Mouse (Mus musculus) CD8-positive naive resting alpha-beta T cell, adult 2 months (primary cell): ENCODE results near the gene Gm12569.

Experiments used
- DNase-seq, 2 experiments: peaks; one replicate each; pipeline ENCODE4 v3.0.0; 2022; ENCODE audit warnings: low read depth in 2 of 2, low spot score in 2 of 2

Gm12569 gene

DNA sequence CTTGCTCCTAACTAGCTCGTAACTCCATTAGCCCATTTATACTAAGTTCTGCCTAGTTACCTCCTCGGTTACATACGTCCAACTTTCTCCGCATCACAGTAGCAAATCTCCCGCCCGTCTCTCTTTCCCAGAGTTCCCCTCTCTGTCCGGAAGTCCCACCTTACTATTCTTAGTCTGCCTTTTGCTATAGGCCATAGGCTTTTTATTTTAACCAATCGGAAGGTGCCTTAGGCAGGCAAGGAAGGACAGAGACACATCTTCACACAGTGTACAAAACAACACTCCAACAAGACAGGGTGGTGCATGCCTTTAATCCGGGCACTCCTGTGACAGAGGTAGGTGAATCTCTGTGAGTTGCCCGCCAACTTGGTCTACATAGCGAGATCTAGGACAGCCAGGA is at the start of gene Gm12569:
Gene Gm12569, plus strand, starts transcription at position 166 of the 400 bp plus-strand sequence.
- DNase-seq: no peak

GRCm38 (mm10) chr11:51202726-51203125 is 17.5 kb upstream of the Gm12569 start:
- DNase-seq: no peak

DNA sequence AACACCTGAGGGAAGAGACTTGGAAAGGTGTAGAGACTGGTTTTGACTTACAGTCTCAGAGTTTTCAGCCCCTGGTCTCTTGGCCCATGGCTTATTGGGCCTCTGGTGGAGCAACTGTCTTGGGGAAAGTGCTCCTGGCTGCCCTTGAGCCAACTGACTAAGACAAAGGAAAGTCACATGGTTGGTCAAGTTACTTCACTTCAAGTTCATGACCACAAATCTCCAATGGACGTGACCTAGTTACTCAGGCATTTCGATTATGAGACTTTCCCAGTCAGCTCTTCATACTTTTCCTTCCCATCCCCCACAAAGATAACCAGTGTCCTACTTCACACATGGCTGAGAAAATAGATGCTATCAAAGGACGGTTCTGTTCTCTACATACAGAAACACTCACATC is 12.5 kb upstream of the Gm12569 start:
- no peak for DNase-seq

DNA sequence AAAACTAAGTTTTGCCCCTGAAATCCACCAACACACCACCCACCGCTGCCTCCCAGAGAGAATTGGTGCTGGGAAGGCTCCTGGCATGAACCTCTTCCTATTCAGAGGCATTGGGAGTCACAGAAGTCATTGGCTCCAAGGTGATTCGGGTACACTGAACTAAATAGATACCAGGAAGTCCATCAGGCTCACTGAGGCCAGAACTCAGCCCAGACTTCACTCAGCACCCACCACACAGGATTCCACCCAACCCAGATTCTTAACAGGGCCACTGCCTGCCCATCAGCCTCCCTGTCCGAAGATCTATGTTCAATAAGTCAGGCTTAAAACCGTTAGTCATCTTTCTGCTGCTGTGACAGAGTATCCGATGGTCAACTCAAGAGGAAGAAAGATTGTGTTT is 8.8 kb upstream of the Gm12569 start:
- no peak for DNase-seq

- no peak for DNase-seq
Observed at GRCm38 (mm10) chr11:51214021-51214420, 6.3 kb upstream of the Gm12569 start.

GRCm38 (mm10) chr11:51219396-51219980 is 785 bp upstream of the Gm12569 start:
- no peak for DNase-seq

DNA sequence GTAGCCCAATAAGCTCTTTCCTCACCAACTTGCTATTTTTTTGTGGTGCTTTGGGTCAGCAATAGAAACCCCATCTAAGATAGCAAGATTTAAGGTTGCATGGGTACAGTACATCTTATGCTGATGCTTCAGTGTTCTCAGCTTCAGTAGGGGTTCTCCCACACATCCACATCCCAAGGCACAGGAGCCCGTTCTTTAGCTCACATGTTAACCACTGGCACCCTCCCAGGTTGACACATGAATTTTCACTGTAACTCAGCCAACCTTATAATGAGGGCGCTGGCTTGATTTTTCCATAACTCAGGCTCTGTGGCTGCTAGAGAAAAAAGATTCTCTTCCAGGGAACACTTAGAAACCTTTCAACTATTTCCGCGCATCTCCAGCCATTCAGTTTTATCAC is 6.8 kb downstream of the Gm12569 start:
- DNase-seq: no peak

- no peak for DNase-seq
Observed at GRCm38 (mm10) chr11:51234626-51235025, 14.4 kb downstream of the Gm12569 start.

DNA sequence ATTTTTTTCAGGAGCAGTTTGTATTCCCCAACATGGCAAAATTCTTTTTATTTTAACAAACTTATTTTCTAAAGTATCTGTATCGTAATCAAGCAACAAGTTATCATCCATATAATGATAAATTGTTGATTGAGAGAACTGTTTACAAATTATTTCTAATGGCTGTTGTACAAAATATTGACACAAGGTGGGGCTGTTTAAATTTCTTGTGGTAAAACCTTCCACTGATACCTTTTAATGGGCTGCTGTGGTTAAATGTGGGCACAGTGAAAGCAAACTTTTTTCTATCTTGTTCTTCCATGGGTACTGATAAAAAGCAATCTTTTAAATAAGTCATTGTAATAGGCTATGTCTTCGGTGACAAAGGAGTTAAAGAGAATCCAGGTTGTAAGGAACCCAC is 22.6 kb downstream of the Gm12569 start:
- DNase-seq: no peak

GRCm38 (mm10) chr11:51257006-51257405 is 36.7 kb downstream of the Gm12569 start:
- no peak for DNase-seq

DNA sequence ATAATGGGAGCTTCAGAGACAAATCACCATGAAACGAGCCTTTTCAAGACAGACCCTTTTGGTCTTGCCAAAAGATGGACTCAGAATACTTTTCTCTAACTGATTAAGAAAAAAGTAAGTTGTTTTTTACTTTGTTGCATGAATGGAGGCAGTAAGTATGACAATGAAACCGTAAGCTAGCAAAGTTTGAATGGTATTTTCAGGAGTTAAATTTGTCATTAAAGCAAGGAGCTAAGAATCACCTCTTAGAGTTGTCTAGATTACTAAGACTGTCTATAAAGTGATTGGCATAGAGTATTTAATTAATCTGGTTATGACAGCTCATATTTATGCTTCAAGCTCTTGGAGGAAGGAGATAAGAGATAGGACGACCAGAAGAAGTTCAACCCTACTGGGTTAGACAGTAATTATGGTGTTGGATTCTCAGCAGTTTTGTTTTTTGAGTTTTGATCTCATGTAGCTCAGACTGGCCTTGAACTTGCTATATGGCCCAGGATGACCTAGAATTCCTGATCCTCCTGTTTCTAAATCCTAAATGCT is 41.5 kb downstream of the Gm12569 start, which contains the start of gene Clk4:
Gene Clk4, plus strand, starts transcription at position 51 of the 540 bp plus-strand sequence.
- DNase-seq: no peak

DNA sequence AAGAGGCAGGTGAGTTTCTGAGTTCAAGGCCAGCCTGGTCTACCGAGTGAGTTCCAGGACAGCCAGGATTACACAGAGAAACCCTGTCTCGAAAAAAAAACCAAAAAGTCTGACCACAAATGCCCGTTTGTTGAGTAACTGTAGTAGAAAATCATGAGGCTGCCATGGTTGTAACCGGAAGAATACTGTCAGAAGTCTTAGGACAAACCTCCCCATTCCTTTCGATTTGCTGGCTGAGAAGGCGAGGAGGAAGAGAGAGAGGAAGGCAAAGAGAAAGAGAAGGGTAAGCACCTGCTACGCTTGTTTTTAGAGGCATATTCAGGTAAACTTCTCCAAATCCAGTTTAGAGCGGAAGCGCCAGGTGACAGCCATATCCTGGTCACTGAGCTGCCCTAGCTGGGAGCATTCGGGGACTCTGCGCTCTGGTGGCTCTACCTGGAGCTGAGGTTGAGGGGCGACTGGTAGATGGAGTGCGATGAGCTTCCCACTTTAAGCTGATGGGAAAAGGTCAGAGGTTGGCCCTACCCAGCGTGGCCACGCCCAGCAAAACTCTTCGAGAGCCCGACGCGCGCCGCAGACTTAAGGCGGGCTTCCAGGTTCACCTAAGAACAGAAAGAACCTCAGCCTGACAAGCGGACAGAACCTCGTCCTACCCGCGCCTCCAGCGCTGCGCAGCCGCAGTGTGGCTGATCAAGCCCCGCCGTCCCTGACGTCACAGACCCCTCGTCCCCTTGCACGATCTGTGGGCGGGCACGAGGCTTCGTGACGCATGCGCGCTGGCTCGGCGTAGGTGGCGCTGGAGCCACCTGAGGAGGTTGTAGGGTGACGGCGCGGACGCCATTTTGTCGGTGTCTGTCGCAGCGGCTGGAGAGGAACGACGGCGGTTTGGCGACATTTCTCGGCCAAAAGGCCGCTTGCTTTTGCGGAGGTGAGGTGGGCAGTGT is 42.3 kb downstream of the Gm12569 start, which contains the start of gene BC049762:
Gene BC049762, minus strand, starts transcription at position 705 of the 944 bp plus-strand sequence.
- DNase-seq: peak; percentile 99

GRCm38 (mm10) chr11:51263286-51263831 is 43.1 kb downstream of the Gm12569 start:
- no peak for DNase-seq

DNA sequence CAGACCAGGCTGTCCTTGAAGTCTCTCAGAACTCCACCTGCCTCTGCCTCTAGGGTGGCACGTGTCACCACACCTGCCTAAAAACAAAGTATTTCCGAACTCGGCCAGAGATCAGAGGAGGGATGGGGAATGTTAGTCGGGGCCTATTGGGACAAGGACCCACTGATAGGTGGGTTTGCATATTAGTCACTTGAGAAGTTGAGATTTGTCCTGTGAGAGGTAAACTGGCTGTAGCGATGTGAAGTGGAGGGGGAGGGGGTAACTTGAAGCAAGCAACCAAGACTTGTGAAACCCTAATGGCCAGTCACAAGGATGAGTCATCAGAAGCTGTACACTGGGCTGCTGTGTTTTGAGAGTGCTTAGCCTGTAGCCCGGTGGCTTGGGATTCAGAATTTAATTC is 44.1 kb downstream of the Gm12569 start:
- DNase-seq: peak in 1 of 2 experiments; percentile 13

DNA sequence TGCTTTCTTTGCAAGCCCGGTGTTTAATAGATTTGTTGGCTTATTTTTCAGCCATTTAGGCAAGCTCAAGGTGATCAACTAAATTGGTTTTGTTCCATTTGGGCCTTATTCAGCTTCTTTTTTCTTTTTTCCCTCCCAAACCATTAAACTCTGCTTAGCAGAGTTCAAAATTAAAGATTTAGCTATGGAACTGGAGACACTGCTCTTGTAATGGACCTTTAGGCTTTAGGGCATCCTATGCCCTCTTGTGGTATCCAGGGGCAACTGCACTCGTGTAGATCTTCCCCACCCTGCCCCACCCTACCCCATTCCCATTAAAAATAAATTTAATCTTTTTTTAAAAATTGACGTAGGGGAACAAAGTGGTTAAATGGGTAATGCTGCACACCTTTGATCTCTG is 45.1 kb downstream of the Gm12569 start:
- DNase-seq: no peak

DNA sequence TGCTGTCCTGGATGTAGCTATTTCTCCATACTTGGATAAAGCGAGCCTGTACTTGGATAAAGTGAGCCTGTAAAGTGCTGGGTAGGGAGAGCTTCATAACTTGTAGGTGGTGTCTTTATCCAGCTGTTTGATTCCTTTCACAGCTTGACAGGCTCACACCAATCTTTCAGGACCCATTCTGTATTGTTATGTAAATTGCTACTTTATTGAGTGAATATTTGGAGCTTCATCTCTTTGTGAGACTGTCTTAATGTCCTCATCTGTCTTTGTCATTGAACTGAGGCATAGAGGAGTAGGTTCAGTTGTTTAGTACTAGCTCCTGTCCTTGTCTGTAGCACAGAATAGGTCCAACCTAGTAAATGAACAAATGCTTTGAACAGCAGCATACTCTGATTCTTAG is 54.1 kb downstream of the Gm12569 start:
- DNase-seq: no peak
